Mouse (Mus musculus) ES-E14 (cell line): ENCODE results near the gene Wbp2. TPM values are rescaled to one million over a fixed set of nuclear protein-coding genes. Genes with fewer than 3 reads are reported as not detected.

Experiments used
- DNase-seq: peaks from one replicate; pipeline ENCODE4 v3.0.0-alpha.2; 2013; ENCODE audit warnings: low read depth, low spot score
- H3K27ac ChIP-seq: 2 replicates; pipeline ENCODE4 v1.5.1; 2012; ENCODE audit warnings: low read depth, mild to moderate bottlenecking, low read length, moderate library complexity, mixed read lengths; ENCODE audit not compliant: poor library complexity, insufficient read depth, severe bottlenecking
- H3K36me3 ChIP-seq: 2 replicates; pipeline ENCODE4 v1.6.1; 2012; ENCODE audit warnings: mild to moderate bottlenecking, low read length, moderate library complexity, mixed read lengths; ENCODE audit not compliant: control insufficient read depth, poor library complexity, insufficient read depth, severe bottlenecking
- H3K4me1 ChIP-seq, 2 experiments: fragments of 150-350 bp in 1 of 2; sonication (generic) in 1 of 2; 2 replicates each; pipeline ENCODE4 v1.6.1; 2012; ENCODE audit warnings: low read length in 2 of 2, mild to moderate bottlenecking in 1 of 2, mixed read lengths in 1 of 2; ENCODE audit not compliant: control insufficient read depth in 2 of 2, insufficient read depth in 2 of 2, poor library complexity in 1 of 2
- H3K4me3 ChIP-seq, 2 experiments: fragments of 150-350 bp in 1 of 2; sonication (generic) in 1 of 2; 2 replicates each; pipeline ENCODE4 v1.5.1; 2012; ENCODE audit warnings: low read length in 2 of 2, low read depth in 1 of 2, mild to moderate bottlenecking in 1 of 2, mixed read lengths in 1 of 2; ENCODE audit not compliant: insufficient read depth in 1 of 2, poor library complexity in 1 of 2, severe bottlenecking in 1 of 2
- H3K9ac ChIP-seq: 2 replicates; pipeline ENCODE4 v1.6.1; 2012; ENCODE audit warnings: low read depth, mild to moderate bottlenecking, low read length, mixed read lengths; ENCODE audit not compliant: poor library complexity, insufficient read depth, severe bottlenecking
- H3K9me3 ChIP-seq: fragments of 150-350 bp; sonication (generic); 2 replicates; pipeline ENCODE4 v1.6.1; 2012; ENCODE audit warnings: low read depth, mild to moderate bottlenecking, low read length; ENCODE audit not compliant: control insufficient read depth, insufficient read depth
- CHD2 ChIP-seq: IDR thresholded peaks from 2 replicates; pipeline ENCODE4 v1.6.1; 2014; ENCODE audit warnings: mild to moderate bottlenecking, low read depth, low read length, inconsistent platforms
- HCFC1 ChIP-seq: IDR thresholded peaks from 2 replicates; pipeline ENCODE4 v1.6.1; 2012; ENCODE audit warnings: low read length, inconsistent platforms, borderline replicate concordance; ENCODE audit not compliant: insufficient read depth
- MAFK ChIP-seq: IDR thresholded peaks from 2 replicates; pipeline ENCODE4 v1.6.1; 2014; ENCODE audit warnings: mild to moderate bottlenecking, low read depth, low read length, inconsistent platforms; ENCODE audit not compliant: insufficient read depth
- ZC3H11A ChIP-seq: IDR thresholded peaks from 2 replicates; pipeline ENCODE4 v1.6.1; 2012; ENCODE audit warnings: low read depth, mild to moderate bottlenecking, inconsistent platforms, low read length, borderline replicate concordance
- ZNF384 ChIP-seq: IDR thresholded peaks from 2 replicates; pipeline ENCODE4 v1.6.1; 2012; ENCODE audit warnings: low read depth, low read length, inconsistent platforms
- in situ Hi-C, 2 experiments: fragments of 600-800 bp; cut with MboI; formaldehyde crosslinking; loops; one replicate each; pipeline ENCODE4 v1.15.1; 2025; ENCODE audit warnings: low sequenced_read_pairs in 2 of 2, inconsistent platforms in 1 of 2; ENCODE audit not compliant: unreplicated experiment in 2 of 2
- total RNA-seq: library from RNA; depleted of rRNA; stranded (reverse); fragments of 300-350 nt; gene quantifications from 2 replicates; pipeline ENCODE4 v1.2.3, GENCODE M21; 2012; rRNA removed

Gene Wbp2
- total RNA-seq, 1 experiment: 20.1 TPM

DNA sequence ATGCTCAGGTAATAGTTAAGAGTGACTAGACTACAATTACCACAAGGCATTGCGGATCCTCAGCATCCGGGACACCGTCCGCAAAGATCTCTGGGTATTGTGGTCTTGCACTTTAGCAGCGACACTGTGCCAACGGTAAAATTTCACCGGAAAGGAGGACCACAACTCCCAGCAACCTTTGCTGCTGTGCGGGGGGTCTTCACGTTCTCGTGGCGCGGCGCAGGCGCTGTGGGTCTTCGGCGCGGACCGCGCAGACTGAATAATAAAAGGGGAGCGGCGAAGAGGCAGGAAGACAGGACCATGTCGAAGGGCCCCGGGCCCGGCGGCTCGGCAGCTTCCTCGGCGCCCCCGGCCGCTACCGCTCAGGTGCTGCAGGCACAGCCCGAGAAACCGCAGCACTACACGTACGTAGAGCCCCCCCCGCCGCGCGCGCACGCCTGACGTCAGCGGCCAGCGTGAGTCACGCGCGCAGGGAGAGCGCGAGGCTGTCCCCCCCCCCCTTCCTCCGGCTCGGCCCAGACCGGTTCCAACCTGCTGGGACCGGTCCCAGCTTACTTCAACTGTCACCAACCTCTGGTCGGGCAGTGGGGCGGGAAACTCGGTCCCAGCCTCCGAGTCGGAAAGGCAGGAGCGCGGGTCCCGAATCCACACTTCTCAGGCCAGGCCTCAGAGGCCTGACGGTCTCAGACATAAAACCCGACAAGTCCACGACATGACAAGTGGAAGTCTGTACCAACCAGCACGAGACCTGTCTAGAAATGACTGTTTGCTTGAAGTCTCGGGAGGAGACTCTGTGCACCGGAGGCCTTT is 56.5 kb downstream of the Wbp2 start, which contains the start of gene Unk:
Gene Unk, plus strand, starts transcription at position 235 of the 810 bp plus-strand sequence.
- Histone ChIP-seq H3K9ac (peak within 1 kb of the TSS; percentile 99), H3K9me3 (no peaks in the 10 kb centered on the region), H3K4me1 (peaks cover 2 to 4% of the 10 kb centered on the region in 2 experiments; a peak in 1 of 4 replicates), H3K36me3 (peaks cover 6% of the 10 kb centered on the region; the same call in 1 of the 2 replicates), H3K4me3 (peak within 1 kb of the TSS; percentile 71 to 93), H3K27ac (peak within 1 kb of the TSS; percentile 99)
- peak; percentile 97 for DNase-seq
- in situ Hi-C loops: no loop called here
- no peak for TF ChIP-seq ZNF384
- TF ChIP-seq CHD2: peak; percentile 70
- TF ChIP-seq HCFC1: peak; percentile 99

DNA sequence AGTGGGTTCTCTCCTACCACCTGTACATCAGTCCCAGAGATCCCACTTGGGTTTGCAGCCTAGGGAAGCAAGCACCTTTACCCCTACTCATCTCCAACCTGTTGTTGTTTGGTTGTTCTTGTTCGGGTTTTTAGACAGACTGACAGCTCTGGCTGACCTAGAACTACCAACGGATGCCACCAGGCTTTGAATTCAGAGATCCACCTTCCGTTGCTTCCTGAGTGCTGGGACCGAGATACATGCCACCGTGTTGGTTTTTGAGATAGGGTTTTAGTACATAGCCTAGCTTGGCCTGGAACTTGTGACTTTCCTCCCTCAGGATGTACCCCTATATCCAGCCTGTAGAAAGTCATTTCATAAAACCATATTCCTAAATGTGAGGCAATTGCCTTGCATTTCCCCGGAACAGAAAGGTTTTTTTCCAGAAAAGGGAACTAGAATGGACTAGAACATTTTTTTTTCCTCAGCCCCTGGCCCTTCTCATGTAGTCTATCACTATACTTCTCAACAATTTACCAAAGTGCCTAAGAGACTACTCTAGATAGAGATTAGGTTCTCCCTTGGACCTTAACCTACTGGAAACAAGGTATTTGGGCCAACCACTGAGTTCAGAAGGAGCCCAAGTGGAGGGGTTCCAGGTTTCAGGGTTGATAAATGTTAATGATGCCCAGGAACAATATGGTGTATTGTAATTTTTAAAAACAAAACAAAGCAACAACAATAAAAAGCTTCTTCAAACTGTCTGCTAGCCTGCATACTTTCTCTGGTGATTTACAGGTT is 57.5 kb downstream of the Wbp2 start:
- Histone ChIP-seq H3K4me1 (peaks cover 2 to 4% of the 10 kb centered on the region in 2 experiments; a peak in 1 of 4 replicates), H3K4me3 (peak overlapping the region; percentile 53 to 68; a peak in 3 of 4 replicates), H3K9me3 (no peaks in the 10 kb centered on the region), H3K9ac (peak overlapping the region; percentile 47; the same call in 1 of the 2 replicates), H3K27ac (no peak overlapping the region), H3K36me3 (no peaks in the 10 kb centered on the region)
- in situ Hi-C loops: no loop called here
- no peak for DNase-seq
- no peak for TF ChIP-seq CHD2
- TF ChIP-seq ZC3H11A: no peak
- no peak for TF ChIP-seq HCFC1
- no peak for TF ChIP-seq MAFK
- TF ChIP-seq ZNF384: no peak

Other genes starting within 250 kb of the Wbp2 start
- 4.6 and 7.7 TPM in 2 replicates for gene Myo15b, start 228.6 kb downstream of the Wbp2 start, total RNA-seq
- 0.67 TPM in 1 of 2 replicates, not detected in the other for gene Smim5, start 187.0 kb downstream of the Wbp2 start, total RNA-seq
- 0.45 TPM in 1 of 2 replicates, not detected in the other for gene Smim6, start 175.0 kb downstream of the Wbp2 start, total RNA-seq
- 52.1 and 63.5 TPM in 2 replicates for gene Sap30bp, start 153.7 kb downstream of the Wbp2 start, total RNA-seq
- gene Recql5, start 153.5 kb downstream of the Wbp2 start, total RNA-seq: 28.0 and 40.8 TPM in 2 replicates
- gene Itgb4, start 112.3 kb downstream of the Wbp2 start, total RNA-seq: 9.6 and 26.3 TPM in 2 replicates
- 144 and 195 TPM in 2 replicates for gene Galk1, start 74.3 kb downstream of the Wbp2 start, total RNA-seq
- 504 and 729 TPM in 2 replicates for gene H3f3b, start 59.0 kb downstream of the Wbp2 start, total RNA-seq
- 32.5 and 39.6 TPM in 2 replicates for gene Unk, start 56.7 kb downstream of the Wbp2 start, total RNA-seq
- gene Unc13d, start 9.0 kb downstream of the Wbp2 start, total RNA-seq: 13.3 and 14.2 TPM in 2 replicates
- 2.0 and 3.3 TPM in 2 replicates for gene Trim47, start 40.2 kb upstream of the Wbp2 start, total RNA-seq
- 0.31 and 0.42 TPM in 2 replicates for gene Trim65, start 44.1 kb upstream of the Wbp2 start, total RNA-seq
- gene Mrpl38, start 51.9 kb upstream of the Wbp2 start, total RNA-seq: 81.1 and 81.3 TPM in 2 replicates
- gene Fbf1, start 81.2 kb upstream of the Wbp2 start, total RNA-seq: 29.4 and 32.1 TPM in 2 replicates
- gene Ten1, start 111.9 kb upstream of the Wbp2 start, total RNA-seq: 17.0 and 19.1 TPM in 2 replicates
- gene Acox1, start 112.0 kb upstream of the Wbp2 start, total RNA-seq: 11.2 and 16.5 TPM in 2 replicates
- 2.9 and 4.5 TPM in 2 replicates for gene Evpl, start 151.1 kb upstream of the Wbp2 start, total RNA-seq
- 33.4 and 38.2 TPM in 2 replicates for gene Srp68, start 187.2 kb upstream of the Wbp2 start, total RNA-seq
- 1.8 and 3.3 TPM in 2 replicates for gene Galr2, start 193.9 kb upstream of the Wbp2 start, total RNA-seq
- 25.5 and 26.4 TPM in 2 replicates for gene Exoc7, start 220.2 kb upstream of the Wbp2 start, total RNA-seq
- 0.67 and 1.2 TPM in 2 replicates for gene Foxj1, start 248.4 kb upstream of the Wbp2 start, total RNA-seq